Comparison of ENCODE assay signal across 8 mouse cellular contexts in genomic region chr9:36796781-36797555, GRCm38 (mm10). TPM values are rescaled to one million over a fixed set of nuclear protein-coding genes. Genes with fewer than 3 reads are reported as not detected.
DNase-seq lines count a peak whose midpoint lies in the region; ATAC-seq and TF ChIP-seq lines count a peak whose summit lies in the region.

Ei24 (minus strand) TSS chr9:36797393.

- under 1% methylated on average over 66 of the region's 66 CpGs for WGBS in embryonic facial prominence, embryonic 15.5 days
- WGBS in limb, embryonic 13.5 days, result under 1% methylated on average over 58 of the region's 66 CpGs
- WGBS in midbrain, embryonic 15.5 days, result under 1% methylated on average over 49 of the region's 66 CpGs

- TF ChIP-seq POLR2A in bone marrow macrophage, adult 2 months (IDR thresholded peaks at IDR 0.05; ENCODE audit: borderline replicate concordance, low read depth, low read length), result peak; percentile 87

- H3K36me3 ChIP-seq in embryonic facial prominence, embryonic 15.5 days, result peaks cover 7% of the 10 kb centered on the region
- H3K36me3 ChIP-seq in limb, embryonic 13.5 days, result peaks cover 9% of the 10 kb centered on the region
- no peaks in the 10 kb centered on the region for H3K36me3 ChIP-seq in midbrain, embryonic 15.5 days (replicated peaks)

- H3K4me1 ChIP-seq in bone marrow macrophage, adult 2 months (ENCODE audit: control insufficient read depth, insufficient read depth, low read length), result peaks cover 11% of the 10 kb centered on the region
- peaks cover 16% of the 10 kb centered on the region for H3K4me1 ChIP-seq in embryonic facial prominence, embryonic 15.5 days
- peaks cover 15% of the 10 kb centered on the region for H3K4me1 ChIP-seq in limb, embryonic 13.5 days
- H3K4me1 ChIP-seq in midbrain, embryonic 15.5 days, result peaks cover 31% of the 10 kb centered on the region

- TF ChIP-seq CTCF in bone marrow macrophage, adult 2 months (IDR thresholded peaks at IDR 0.05; ENCODE audit: low read depth, low read length), result no peak

- H3K27ac ChIP-seq in bone marrow macrophage, adult 2 months (ENCODE audit: insufficient read depth, low read depth, low read length), result 0 out of 2 replicates have a peak within 1 kb of the TSS, but pooled peaks have one; percentile 11
- peak within 1 kb of the TSS; percentile 81 for H3K27ac ChIP-seq in embryonic facial prominence, embryonic 15.5 days (replicated peaks)
- peak within 1 kb of the TSS; percentile 67; the same call in 1 of the 2 replicates for H3K27ac ChIP-seq in limb, embryonic 13.5 days
- peak within 1 kb of the TSS; percentile 82 for H3K27ac ChIP-seq in midbrain, embryonic 15.5 days

- no peaks in the 10 kb centered on the region for H3K9me3 ChIP-seq in embryonic facial prominence, embryonic 15.5 days (replicated peaks)
- no peaks in the 10 kb centered on the region for H3K9me3 ChIP-seq in limb, embryonic 13.5 days
- H3K9me3 ChIP-seq in midbrain, embryonic 15.5 days, result no peaks in the 10 kb centered on the region

- peak within 1 kb of the TSS; percentile 72 for H3K4me2 ChIP-seq in embryonic facial prominence, embryonic 15.5 days (replicated peaks)
- peak within 1 kb of the TSS; percentile 82 for H3K4me2 ChIP-seq in limb, embryonic 13.5 days (replicated peaks)
- peak within 1 kb of the TSS; percentile 90 for H3K4me2 ChIP-seq in midbrain, embryonic 15.5 days

- H3K9ac ChIP-seq in embryonic facial prominence, embryonic 15.5 days, result peak within 1 kb of the TSS; percentile 93
- H3K9ac ChIP-seq in limb, embryonic 13.5 days, result peak within 1 kb of the TSS; percentile 97
- H3K9ac ChIP-seq in midbrain, embryonic 15.5 days, result peak within 1 kb of the TSS; percentile 98

- peak within 1 kb of the TSS; percentile 95 for H3K4me3 ChIP-seq in bone marrow macrophage, adult 2 months (ENCODE audit: insufficient read depth, low read length)
- peak within 1 kb of the TSS; percentile 94 for H3K4me3 ChIP-seq in embryonic facial prominence, embryonic 15.5 days (replicated peaks)
- peak within 1 kb of the TSS; percentile 97 for H3K4me3 ChIP-seq in limb, embryonic 13.5 days
- H3K4me3 ChIP-seq in midbrain, embryonic 15.5 days, result peak within 1 kb of the TSS; percentile 99

- no peaks in the 10 kb centered on the region for H3K27me3 ChIP-seq in embryonic facial prominence, embryonic 15.5 days
- H3K27me3 ChIP-seq in limb, embryonic 13.5 days, result no peaks in the 10 kb centered on the region
- H3K27me3 ChIP-seq in midbrain, embryonic 15.5 days (replicated peaks), result no peaks in the 10 kb centered on the region

- peak; percentile 98 for ATAC-seq in embryonic facial prominence, embryonic 15.5 days (ENCODE audit: insufficient number of reproducible peaks, low FRiP score, low TSS enrichment, low read depth)
- ATAC-seq in limb, embryonic 13.5 days (ENCODE audit: low FRiP score, low read depth), result peak; percentile 97
- ATAC-seq in midbrain, embryonic 15.5 days (replicated peaks), result peak; percentile 99

- peak; percentile 72 for DNase-seq in 416B (ENCODE audit: low read depth)
- DNase-seq in heart, adult 8-10 months (ENCODE audit: low spot score), result peak; percentile 93
- DNase-seq in kidney, adult 9 months, result peak; percentile 96
- peak; percentile 84 to 94 for DNase-seq in spleen, adult 18-20 months

RNA-seq across cellular contexts. Expression of gene Ei24, which starts in this region (rescaled TPM):
- 58.8 and 66.2 TPM in 2 replicates for polyA plus RNA-seq in bone marrow macrophage, adult 2 months (2012; ENCODE audit: insufficient read depth, insufficient read length, missing spikeins)
- polyA plus RNA-seq in embryonic facial prominence, embryonic 15.5 days (2015; fragmentation: Nextera tagmentation; extraction: Ambion mirVana), result 101 TPM in 2 replicates
- 10 to 100 TPM; 64.5 to 70.2 (median 69.7) TPM for total RNA-seq in heart, adult 8-10 months (2022)
- 102 and 103 TPM in 2 replicates for polyA plus RNA-seq in limb, embryonic 13.5 days (2015; fragmentation: Nextera tagmentation; extraction: Ambion mirVana)
- 113 and 115 TPM in 2 replicates for polyA plus RNA-seq in midbrain, embryonic 15.5 days (2015; fragmentation: Nextera tagmentation; extraction: Ambion mirVana)

Comparison
In these comparisons a context has a peak if more than half of its experiments do, and no peak if none do; other contexts are left out.
1. Peak in every context shown above with its lines: DNase-seq, ATAC-seq, H3K4me3 ChIP-seq and H3K27ac ChIP-seq.
2. H3K27ac ChIP-seq: peak in every context shown above with its lines; median percentile 82 in midbrain, embryonic 15.5 days; 81 in embryonic facial prominence, embryonic 15.5 days; 67 in limb, embryonic 13.5 days; 11 in bone marrow macrophage, adult 2 months.